Comparison of ENCODE assay signal across 7 mouse cellular contexts in genomic region chr2:48317821-48318220, GRCm38 (mm10).
DNase-seq lines count a peak whose midpoint lies in the region; ATAC-seq and TF ChIP-seq lines count a peak whose summit lies in the region.

No protein-coding gene starts in this region.

- intact Hi-C loops in gastrocnemius, postnatal 14 days (cut with DNase I; ENCODE audit: low total_unique reads): no loop called here

- no peaks in the 10 kb centered on the region for H3K36me3 ChIP-seq in midbrain, embryonic 15.5 days (replicated peaks)

- no peak overlapping the region; the same call in 1 of the 2 replicates for H3K4me2 ChIP-seq in midbrain, embryonic 15.5 days

- ATAC-seq in midbrain, embryonic 15.5 days (replicated peaks): peak; percentile 48; the same call in 1 of the 2 replicates

- H3K9me3 ChIP-seq in midbrain, embryonic 15.5 days: no peaks in the 10 kb centered on the region

- 39% methylated on average over 7 of the region's 7 CpGs for WGBS in midbrain, embryonic 15.5 days

- no peak overlapping the region for H3K9ac ChIP-seq in midbrain, embryonic 15.5 days

- H3K27me3 ChIP-seq in midbrain, embryonic 15.5 days (replicated peaks): no peaks in the 10 kb centered on the region

- H3K27ac ChIP-seq in midbrain, embryonic 15.5 days: no peak overlapping the region
- H3K27ac ChIP-seq in layer of hippocampus, adult 2 months: no peak overlapping the region

- no peak for TF ChIP-seq CTCF in layer of hippocampus, adult 2 months (conservative IDR thresholded peaks at IDR 0.05)

- DNase-seq in cerebellum, adult 11 months: peak; percentile 7
- DNase-seq in cerebellum, postnatal 14 days: peak; percentile 55 to 76
- peak; percentile 53 for DNase-seq in gastrocnemius, postnatal 14 days
- DNase-seq in thymus, postnatal 14 days: no peak
- no peak for DNase-seq in natural killer cell, adult 2 months (ENCODE audit: low spot score in 2 of 2)
- DNase-seq in layer of hippocampus, adult 2 months (ENCODE audit: low spot score in 2 of 2): no peak

- H3K4me3 ChIP-seq in midbrain, embryonic 15.5 days: no peak overlapping the region
- no peak overlapping the region for H3K4me3 ChIP-seq in layer of hippocampus, adult 2 months

- peaks cover 13% of the 10 kb centered on the region; the same call in 1 of the 2 replicates for H3K4me1 ChIP-seq in midbrain, embryonic 15.5 days

Comparison
In these comparisons a context has a peak if more than half of its experiments do, and no peak if none do; other contexts are left out.
1. DNase-seq: peak in cerebellum, adult 11 months (single experiment), cerebellum, postnatal 14 days (2 of 2) and gastrocnemius, postnatal 14 days (single experiment); none in thymus, postnatal 14 days (single experiment), natural killer cell, adult 2 months (0 of 2) and layer of hippocampus, adult 2 months (0 of 2).